Mouse (Mus musculus) 416B (cell line): ENCODE measurements around the gene Olfr202.
A peak's percentile ranks its signal among the peaks of the same experiment; 100 is the strongest.
"Not testable (repeated sequence)": the region's sequence is repeated elsewhere in the genome, so short reads cannot be mapped to it uniquely, and the experiment has no call there.

Experiments
- DNase-seq: peaks from one replicate; pipeline ENCODE4 v3.0.0; 2011; ENCODE audit warnings: low read depth

Olfr202 gene

GRCm38 (mm10) chr16:59286693-59287092 lies at the start of gene Olfr202:
Gene Olfr202 (minus strand): TSS chr16:59286793.
- DNase-seq, result no peak

- no peak for DNase-seq
Measured at GRCm38 (mm10) chr16:59331038-59331437, 44.4 kb upstream of the Olfr202 start, which contains the start of gene Olfr205. Gene Olfr205 (minus strand): TSS chr16:59331138.

- DNase-seq, result not testable (repeated sequence)
Measured at GRCm38 (mm10) chr16:59323262-59323661, 36.7 kb upstream of the Olfr202 start.

- DNase-seq, result no peak
Measured at GRCm38 (mm10) chr16:59318148-59318547, 31.6 kb upstream of the Olfr202 start, which contains the start of gene Olfr204. Gene Olfr204 (minus strand): TSS chr16:59318248.

- DNase-seq, result no peak
Measured at GRCm38 (mm10) chr16:59298581-59298980, 12.0 kb upstream of the Olfr202 start, which contains the start of gene Olfr203. Gene Olfr203 (plus strand): TSS chr16:59298881.

GRCm38 (mm10) chr16:59287576-59287975 lies 983 bp upstream of the Olfr202 start:
- peak; percentile 69 for DNase-seq

GRCm38 (mm10) chr16:59283476-59283875 lies 3.1 kb downstream of the Olfr202 start:
- DNase-seq, result peak; percentile 44

GRCm38 (mm10) chr16:59280542-59280941 lies 6.1 kb downstream of the Olfr202 start:
- DNase-seq, result no peak

- not testable (repeated sequence) for DNase-seq
Measured at GRCm38 (mm10) chr16:59272532-59272931, 14.1 kb downstream of the Olfr202 start, which contains the start of gene Olfr201. Gene Olfr201 (minus strand): TSS chr16:59272632.

GRCm38 (mm10) chr16:59269097-59269496 lies 17.5 kb downstream of the Olfr202 start:
- peak; percentile 43 for DNase-seq

- DNase-seq, result peak; percentile 16
Measured at GRCm38 (mm10) chr16:59249684-59250083, 36.9 kb downstream of the Olfr202 start.
